Mouse (Mus musculus) brain, embryonic 18.5 days (tissue): Measurements from ENCODE around the gene Rab8a.
"Not testable (repeated sequence)": the region's sequence is repeated elsewhere in the genome, so short reads cannot be mapped to it uniquely, and the experiment has no call there.

Experiments
- DNase-seq: peaks from one replicate; pipeline ENCODE4 v3.0.0-alpha.2; 2012; ENCODE audit warnings: low read depth, low spot score

Rab8a gene

DNA sequence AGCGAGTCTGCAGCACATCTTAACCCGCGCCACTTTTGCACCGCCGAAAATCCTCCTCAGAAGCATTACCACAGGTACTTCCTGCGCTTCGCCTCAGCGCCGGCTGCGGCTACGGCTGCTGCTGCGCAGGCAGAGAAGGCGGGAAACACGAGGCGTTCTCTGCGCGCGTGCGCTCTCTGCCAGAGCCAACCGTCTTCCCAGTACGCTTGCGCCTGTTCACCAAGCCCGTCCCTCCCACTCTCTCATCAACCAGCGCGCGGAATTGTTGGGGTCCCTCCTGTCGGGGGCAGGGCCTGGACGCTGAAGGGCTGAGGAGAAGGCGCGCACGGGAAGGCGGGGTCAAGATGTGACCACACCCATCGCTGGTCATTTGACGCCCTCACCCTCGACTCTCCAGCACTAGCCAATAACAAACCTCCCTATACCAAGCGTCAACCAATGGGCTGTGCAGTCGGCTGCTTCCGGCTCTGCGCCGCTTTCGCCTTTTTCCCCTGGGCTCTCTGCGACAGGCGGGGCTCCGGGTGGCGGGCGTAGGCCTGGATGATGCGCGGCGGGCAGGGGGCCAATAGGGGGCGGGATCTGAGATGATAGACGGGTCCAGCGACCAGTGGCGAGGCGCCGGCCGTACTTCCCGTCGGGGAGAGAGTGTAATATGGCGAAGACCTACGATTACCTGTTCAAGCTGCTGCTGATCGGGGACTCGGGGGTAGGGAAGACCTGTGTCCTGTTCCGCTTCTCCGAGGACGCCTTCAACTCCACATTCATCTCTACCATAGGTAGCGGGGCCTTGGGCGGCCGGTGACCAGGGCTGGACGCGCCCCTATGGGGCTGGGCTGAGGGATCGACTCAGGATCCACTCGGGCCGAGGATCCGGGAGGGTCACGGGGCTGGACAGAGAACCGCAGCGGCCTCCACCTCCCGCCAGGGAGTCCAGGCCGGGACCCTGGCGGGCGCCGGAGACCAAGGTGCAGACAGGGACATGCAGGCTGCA is at the start of gene Rab8a:
Gene Rab8a (plus strand): TSS at position 494 of the 991 bp plus-strand sequence.
- peak; percentile 100 for DNase-seq

DNA sequence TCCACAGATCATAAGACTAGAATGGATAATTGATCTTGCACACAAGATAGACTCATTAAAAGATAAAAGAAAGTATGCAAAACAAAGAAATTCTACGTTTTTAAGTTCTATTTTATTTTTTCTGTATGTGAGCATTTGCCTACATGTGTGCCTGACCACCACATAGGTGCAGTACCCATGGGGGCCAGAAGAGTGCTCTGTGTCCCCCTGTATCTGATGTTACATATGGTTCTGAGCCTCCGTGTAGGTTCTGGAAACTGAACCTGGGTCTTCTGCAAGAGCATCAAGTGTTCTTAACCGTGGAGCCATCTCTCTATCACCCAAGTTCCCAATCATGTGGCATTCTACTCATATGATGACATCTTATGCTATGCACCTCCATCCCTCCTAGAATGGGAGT is 48.5 kb upstream of the Rab8a start:
- DNase-seq = no peak

DNA sequence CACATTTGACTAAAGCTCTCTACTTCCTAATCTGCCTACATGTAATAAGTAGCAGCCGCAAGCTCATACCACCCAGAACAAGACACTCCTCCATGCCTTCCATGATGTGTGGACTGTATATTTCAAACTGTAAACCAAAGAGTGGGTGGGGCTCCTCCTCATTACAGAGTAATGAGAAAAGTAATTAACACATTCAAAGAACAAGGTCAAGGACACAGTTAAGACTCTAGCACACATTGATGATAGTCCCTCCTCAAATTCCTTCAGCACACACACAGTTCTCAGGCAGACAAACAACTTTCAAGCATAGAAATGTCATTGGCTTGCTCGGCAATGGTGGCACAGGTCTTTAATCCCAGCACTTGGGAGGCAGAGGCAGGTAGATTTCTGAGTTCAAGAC is 45.8 kb upstream of the Rab8a start:
- DNase-seq = no peak

DNA sequence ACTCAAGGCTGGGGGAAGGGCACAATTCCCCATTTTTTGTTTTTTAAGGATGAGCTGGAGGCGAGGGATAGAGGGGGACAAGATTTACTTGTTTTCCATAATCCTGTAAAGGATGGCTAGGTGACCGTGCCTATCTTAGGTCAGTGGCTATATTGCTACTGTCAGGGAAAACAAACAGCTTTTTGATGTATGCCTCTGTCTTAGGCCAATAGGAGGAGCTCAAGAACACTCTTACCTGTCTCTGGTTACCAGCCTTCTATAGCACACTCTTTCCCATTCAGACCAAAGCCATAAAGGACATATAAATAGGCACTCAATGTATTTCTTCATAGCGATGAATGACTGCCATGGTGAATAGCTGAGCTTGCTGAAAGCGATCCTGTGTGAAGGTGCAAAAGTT is 42.4 kb upstream of the Rab8a start:
- no peak for DNase-seq

DNA sequence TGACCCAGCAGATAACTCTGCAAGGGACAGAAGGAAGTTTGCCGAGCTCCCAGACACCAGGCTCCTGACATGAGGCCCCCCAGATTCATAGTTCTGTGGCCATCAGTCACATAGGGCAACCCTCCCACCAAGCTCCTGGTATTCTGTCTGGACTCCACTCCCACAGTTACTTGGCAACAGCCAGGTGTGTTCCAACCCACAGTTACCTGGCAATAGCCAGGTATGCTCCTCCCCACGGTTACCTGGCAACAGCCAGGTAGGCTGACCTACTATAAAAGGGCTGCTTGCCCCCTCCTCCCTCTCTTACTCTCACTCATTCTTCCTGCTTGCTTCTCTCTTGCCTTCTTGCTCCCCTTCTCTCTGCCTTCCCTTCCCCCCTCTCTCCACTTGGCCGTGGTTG is 39.5 kb upstream of the Rab8a start:
- DNase-seq = not testable (repeated sequence)

DNA sequence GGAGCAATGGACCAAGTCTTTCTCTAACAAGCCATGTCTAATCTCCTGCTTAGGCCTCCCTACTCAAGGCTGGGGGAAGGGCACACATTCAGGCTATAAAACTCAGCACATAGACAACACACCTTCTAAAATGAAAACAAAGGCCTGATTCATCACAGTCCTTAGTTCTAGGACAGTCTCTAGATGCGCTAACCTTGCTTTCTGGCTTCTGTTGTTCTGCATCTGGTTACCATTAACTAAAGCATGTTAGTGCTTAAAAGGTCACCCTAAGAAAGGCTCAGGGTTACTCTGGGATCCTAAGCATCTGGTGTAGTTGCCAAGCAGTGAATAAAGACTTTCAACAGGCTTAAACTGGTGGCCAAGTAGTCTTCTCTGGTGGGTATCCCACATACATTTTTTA is 39.0 kb upstream of the Rab8a start:
- DNase-seq = no peak

DNA sequence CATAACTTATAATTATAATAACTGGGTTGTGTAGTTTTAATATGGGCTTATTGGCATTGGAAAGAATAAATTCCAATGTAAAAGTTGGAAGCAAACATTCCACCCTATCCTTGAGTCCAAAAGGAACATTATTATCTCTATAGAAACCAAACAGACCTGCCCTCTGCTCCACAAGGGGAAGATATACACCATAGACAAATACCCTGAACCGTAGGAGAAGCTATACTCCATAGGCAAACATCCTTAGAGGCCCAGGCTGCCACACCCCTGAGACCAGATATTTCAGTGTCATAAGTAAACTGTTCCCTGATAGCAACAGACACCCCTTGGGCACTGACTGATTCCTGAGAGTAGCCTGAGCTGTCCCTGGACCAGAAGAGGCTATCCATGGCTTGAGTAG is 33.2 kb upstream of the Rab8a start:
- DNase-seq = no peak

DNA sequence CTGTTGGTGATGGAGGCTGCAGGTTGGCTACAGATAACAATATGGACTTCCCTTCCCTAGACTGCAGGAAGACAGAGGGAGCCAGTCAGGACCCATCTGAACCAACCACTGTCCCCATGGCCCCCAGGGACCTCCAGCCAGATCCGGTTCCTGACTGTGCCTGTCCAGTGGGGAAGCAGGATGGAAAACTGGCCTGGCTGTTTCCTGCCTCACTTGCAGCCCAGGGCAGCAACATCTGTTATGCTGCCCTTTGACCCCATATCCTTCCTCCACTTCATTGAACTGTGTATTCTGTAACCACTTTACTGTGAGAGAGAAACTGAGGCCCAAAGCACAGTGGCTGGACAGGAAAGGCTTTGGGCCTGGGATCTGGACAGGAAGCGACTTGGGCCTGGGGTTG is 29.7 kb upstream of the Rab8a start:
- DNase-seq = no peak

DNA sequence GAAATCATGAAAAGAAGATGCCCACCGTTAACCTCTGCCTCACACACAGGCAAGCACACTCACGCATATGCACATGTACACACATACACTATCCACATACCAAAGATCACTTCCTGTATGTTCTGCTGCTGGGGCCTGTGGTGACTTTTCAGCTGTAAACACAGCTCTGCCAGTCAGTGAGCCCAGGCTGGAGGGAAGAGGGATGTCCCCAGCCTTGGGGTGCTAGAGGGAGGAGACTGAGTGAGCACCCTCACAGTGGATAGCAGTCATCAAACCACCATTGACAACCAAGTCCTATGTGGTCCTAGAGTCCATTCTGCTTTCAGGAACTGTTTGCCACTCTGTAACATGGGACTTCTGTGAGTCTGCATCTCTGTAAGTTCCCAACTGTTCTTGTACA is 29.1 kb upstream of the Rab8a start:
- DNase-seq = no peak

DNA sequence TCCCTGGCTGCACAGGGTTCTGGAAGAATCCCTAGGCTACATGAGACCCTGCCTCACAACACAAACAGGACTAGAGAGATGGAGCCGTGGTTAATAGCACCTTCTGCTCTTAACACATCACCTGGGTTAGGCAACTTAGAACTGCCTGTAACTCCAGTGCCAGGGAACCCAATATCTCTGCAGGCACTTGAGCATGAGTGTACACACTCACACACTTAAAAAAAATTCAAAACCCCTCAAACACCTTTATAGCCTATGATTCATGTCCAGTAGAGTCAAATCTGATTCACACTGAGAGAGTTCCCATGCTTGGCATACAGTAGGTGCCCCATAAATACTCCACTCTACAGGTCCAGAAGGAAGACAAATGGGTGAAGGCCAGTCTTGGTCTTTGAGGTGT is 28.6 kb upstream of the Rab8a start:
- no peak for DNase-seq

DNA sequence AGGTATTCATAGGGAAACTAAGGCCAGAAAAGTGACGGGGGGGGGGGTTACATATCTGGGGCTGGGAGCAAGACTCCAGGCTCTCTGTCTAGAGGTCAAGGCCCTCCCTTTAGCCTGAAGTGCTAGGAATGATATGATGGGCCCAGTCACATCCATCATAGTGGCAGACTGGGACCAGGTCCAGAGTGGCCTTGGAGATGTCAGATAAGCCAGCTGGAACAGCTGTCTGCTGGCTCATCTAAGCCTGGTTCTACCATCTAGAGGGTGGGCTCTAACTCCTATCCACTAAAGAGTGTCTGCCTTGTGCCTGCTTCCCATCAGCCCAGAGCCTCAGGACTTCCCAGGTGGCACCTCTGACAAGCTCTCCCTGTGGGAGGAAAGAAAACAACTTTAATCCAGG is 28.1 kb upstream of the Rab8a start:
- no peak for DNase-seq

DNA sequence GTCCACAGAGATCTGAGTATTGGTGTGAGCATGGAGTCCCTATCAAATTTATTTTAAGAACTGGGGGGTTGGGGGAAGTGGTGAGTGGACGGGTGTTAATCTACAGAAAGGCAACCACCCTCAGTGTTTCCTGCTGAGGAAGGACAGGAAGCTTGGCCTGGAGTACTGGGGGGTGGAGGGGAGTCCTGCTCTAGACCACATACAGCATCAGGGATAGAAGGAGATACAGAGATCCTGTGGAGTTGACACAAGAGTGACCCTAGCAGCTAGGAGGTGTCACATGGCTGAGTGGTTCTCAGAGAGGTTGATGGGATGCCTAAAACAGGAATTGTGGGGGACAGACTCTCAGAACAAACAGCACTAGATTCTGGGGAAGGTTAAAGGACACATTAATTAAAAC is 27.5 kb upstream of the Rab8a start:
- DNase-seq = no peak

DNA sequence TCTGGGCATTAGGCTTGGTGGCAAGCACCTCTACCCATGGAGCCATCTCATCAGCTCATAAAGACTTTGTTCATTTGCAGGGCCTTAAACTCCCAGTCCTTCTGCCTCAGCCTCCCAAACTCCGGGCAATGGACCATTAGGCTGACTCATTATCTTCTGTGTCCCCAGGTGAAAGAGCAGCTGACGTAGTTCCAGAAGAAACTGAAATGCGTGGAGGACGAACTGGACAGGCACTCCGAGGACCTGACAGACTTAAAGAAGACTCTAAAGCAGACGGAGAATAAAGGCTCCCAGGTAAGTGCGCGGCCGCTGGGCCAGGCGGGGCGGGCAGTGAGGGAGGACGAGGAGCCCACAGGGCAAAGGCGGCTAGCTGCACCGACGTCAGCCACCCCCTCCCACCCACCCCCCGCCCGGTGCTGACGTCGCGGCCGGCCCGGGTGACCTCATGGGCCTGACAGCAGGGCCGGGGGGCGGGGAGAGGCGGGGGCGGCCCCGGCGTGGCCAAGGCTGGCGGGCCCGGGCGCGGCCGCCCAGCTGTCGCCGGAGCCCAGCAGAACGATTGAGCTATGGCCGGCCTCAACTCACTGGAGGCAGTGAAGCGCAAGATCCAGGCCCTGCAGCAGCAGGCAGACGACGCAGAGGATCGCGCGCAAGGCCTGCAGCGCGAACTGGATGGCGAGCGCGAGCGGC is 26.1 kb upstream of the Rab8a start, which contains the start of gene Tpm4:
Gene Tpm4 (plus strand): TSS at position 220 of the 690 bp plus-strand sequence.
- no peak for DNase-seq

DNA sequence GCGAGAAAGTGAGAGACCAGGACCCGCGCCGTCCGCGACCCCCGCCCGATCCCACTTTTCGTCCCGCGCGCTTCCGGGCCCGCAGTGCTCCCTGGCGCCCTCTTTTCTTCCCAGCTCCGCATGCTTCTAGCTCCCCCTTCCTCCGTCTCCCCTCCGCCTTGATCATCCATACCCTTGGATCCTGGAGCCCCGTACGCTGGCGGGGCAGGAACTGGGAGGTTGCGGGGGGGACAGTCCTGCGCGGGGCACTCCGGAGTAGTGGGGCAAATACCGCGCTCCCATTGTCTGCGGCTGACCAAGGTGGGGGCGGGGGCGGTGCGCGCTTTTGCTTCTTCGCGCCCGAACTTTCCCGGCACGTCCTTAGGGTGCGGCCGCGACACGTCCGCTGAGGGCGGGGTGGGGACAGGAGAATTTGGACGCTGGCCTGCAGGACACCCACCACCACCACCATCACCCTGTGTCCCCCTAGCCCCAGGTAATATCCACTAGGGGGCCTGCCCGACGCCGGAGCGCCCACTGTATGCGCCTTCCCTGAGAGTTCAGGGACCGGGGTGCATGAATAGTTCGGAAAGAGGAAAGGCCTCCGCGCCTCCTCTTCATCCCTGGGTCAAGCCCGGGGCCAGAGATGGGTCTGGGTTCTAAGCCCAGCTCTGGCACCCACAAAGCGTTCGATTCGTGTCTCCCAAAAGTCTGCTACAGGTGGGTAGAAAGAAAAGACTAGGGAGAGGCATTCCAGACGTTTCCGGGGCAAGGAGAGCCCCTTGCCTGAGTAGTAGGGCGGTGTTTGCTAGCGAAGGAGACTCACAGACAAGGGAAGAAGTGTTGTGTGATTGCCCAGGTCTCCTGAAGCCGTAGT is 25.3 kb upstream of the Rab8a start:
- DNase-seq = no peak

DNA sequence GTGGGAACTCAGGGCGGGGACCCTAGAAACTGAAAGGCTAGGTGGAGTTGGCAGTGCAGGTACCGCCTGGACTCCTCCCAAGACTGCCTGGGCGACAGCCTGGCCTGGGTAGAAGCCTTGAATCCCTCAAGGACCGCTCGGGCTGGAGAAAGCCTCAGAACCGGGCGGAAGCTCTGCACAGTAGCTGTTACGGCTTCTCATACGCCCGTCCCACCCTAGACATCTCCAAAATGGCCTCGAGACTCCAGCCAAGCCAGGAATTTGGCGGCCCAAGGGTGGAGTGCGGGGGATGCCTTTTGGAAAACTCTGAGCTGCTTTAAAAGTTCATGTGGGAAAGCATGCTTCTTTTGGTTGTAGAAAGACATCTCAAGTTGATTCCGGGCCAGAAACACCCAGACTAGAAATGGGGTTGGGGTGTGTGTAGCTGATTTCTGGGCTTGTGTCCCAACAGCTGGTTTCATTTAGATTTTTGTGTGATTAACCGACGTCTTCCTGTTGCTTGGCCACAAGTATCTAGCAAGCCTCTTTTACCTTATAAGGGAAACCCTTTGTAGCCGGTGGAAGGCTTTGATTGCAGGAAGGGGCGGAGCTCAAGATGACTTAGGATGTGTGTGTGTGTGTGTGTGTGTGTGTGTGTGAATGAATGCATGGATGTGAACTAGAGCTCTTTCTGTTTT is 24.6 kb upstream of the Rab8a start:
- DNase-seq = no peak

DNA sequence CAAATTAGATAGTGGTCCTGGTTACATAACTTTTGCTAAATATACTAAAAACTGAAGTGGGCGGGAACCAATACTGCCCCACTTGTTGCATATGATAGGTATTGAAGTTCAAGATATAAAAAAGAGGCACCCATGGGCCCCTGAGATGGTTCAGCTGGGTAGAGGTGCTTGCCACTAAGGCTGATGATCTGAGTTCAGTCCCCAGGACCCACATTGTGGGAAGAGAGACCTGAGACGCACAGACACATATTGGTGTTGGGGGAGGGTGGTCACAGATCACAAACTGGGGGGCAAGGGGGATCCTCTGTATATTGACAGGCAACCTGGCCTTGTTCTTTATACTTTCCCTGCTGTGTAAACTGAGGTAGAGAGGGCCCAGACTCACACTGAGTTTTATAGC is 23.6 kb upstream of the Rab8a start:
- DNase-seq = no peak

DNA sequence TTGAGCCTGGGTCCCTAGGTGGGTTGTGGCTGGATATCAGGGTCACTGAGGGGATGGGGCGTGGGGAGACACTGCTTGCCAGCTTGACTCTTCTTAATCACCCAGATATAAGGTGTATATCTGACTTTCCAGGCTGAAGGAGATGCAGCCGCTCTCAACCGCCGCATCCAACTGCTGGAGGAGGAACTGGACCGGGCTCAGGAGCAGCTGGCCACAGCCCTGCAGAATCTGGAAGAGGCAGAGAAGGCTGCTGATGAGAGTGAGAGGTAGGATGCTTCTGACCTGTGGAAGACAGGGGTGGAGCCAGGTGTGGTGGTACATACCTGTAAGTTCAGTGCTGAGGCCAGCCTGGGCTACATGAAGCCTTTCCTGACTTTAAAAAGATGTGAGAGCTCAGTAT is 22.5 kb upstream of the Rab8a start:
- DNase-seq = no peak

DNA sequence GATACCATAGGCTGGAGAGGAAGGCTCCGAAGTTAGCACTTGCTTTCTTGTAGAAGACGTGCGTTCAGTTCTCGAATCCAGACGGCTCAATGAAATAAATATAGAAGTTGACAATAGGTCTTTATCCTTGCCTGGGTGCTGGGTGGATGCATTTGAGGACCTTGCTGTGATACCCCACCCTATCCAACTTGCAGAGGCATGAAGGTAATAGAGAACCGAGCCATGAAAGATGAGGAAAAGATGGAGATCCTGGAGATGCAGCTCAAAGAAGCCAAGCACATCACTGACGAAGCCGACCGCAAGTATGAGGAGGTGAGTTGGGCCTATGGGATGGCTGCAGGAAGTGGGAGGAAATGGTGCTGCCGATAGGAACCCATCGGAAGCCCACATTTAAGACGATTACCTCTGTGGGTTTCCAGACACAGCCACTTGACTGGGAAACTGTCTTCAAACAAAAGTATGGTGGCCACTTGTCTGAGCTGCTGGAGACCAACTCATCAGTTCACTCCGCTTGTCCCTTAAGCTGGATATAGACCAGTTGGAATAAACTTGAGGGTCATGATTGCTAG is 17.7 kb upstream of the Rab8a start:
- DNase-seq = no peak

DNA sequence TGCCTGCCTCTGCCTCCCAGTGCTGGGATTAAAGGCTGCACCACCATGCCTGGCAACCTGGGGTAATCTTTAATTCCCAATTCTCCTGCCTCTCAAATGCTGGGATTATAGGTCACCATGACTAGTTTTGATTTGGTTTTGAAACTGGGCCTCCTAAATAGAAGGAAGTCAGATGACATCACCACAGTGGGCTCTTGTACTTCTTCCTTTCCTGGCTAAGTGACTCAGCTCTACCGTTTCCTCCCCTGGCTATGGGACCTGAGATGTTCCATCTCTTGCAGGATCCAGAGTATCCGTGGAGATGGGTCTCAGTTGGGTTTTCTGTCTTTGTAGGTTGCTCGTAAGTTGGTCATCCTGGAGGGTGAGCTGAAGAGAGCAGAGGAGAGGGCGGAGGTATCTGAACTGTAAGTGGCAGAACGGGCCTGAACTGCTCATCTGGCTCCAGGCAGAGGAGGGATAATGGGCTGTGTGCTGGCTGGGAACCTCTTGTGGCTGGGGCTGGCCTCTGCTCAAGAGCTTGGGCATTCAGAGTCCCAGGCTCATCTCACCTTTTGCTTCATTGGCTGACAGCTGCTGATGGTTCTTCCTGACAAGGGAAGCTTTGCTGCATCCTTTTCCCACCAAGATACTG is 16.5 kb upstream of the Rab8a start:
- DNase-seq = no peak

DNA sequence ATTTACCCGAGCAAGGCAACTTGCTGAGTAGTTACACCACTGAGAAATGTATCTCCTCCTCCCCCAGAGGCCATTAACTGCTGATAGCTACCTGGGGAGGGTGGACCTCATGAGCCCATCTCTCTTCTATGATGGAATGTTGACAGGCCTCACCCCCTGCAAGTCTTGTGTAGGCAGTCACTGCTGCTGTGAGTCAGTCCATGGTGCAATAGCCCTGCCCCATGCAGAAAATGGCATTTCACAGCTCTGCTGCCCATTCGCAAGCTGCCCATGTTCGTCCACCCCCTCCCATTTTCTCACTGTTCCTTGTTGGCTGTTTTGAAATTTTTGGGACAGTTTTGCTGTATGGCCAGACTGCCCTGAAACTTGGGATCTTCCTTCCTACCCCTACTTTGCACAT is 15.5 kb upstream of the Rab8a start:
- DNase-seq = no peak

DNA sequence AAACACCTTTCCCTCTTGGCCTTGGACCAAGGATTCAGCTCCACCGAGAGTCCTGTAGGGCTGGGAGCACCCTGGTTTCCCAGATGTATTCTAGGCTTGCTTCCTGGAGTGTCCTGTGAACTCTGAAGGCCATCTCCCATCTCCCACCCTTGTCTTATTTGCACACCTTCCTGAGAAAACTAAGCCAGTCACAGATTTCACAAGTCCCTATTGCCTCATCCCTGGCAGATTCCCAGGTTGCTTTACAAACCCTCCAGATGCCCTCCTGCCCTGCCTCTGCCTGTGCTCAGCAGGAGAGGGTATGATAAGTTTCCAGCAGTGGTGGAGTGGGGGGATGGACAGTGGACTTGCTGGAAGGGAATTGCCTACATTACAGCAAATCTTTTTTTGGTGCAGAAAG is 14.9 kb upstream of the Rab8a start:
- no peak for DNase-seq
